9 mouse cellular contexts compared by ENCODE assay signal in the genomic region with DNA sequence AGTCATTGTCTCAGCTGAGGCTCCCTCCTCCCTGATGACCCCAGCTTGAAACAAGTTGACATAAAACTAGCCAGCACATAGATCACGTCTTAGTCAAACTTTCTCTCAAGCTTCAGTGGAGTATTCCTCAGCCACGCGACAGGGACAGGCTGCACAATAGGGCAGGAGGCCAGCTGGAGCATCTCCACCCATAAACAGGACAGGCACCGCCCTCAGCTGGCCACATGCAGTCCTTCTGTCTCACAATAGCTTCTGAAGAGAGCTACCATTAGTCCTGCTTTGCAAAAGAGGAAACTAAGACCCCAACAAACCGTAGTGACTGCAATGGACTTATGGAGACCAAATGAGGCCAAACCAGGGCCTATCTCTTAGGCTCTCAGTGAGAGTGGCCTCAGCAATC. TPM values are rescaled to one million over a fixed set of nuclear protein-coding genes. Genes with fewer than 3 reads are reported as not detected.
DNase-seq lines count a peak whose midpoint lies in the region; ATAC-seq lines count a peak whose summit lies in the region.
"Had no signal": no experiment of that assay in that cellular context is flagged by ENCODE, and none has a peak within 500 bp of the region (broad histone marks: within the 10 kb centered on the region; RNA-seq: fewer than 3 reads in every experiment).

No protein-coding gene starts in this region.

- H3K4me2 ChIP-seq in hindbrain, embryonic 13.5 days = no peak overlapping the region

- H3K9ac ChIP-seq in hindbrain, embryonic 13.5 days = no peak overlapping the region

- H3K4me1 ChIP-seq in hindbrain, embryonic 13.5 days (replicated peaks) = no peaks in the 10 kb centered on the region

- ATAC-seq in cerebellum, adult (ENCODE audit: insufficient number of reproducible peaks, low FRiP score, low TSS enrichment) = no peak
- ATAC-seq in megakaryocyte-erythroid progenitor cell, adult 5-6 weeks (replicated peaks; ENCODE audit: low FRiP score, low TSS enrichment, poor library complexity, severe bottlenecking) = peak; percentile 34; the same call in 1 of the 2 replicates
- no peak for ATAC-seq in hindbrain, embryonic 13.5 days (ENCODE audit: low FRiP score)

- H3K9me3 ChIP-seq in hindbrain, embryonic 13.5 days = no peaks in the 10 kb centered on the region

- 73% methylated on average over 5 of the region's 5 CpGs for WGBS in hindbrain, embryonic 13.5 days

- no peak overlapping the region for H3K27ac ChIP-seq in hindbrain, embryonic 13.5 days

- peak; percentile 40 for DNase-seq in cerebellum, adult 11-12 months
- DNase-seq in thymus, postnatal 14 days = peak; percentile 8
- DNase-seq in thymus, postnatal 36 days = no peak
- peak; percentile 51 for DNase-seq in kidney, adult 9 months
- DNase-seq in frontal cortex, postnatal 36 days (ENCODE audit: low spot score in 2 of 2) = no peak

- H3K36me3 ChIP-seq in hindbrain, embryonic 13.5 days = peaks cover 3% of the 10 kb centered on the region; the same call in 1 of the 2 replicates

- H3K4me3 ChIP-seq in hindbrain, embryonic 13.5 days = no peak overlapping the region

- no peaks in the 10 kb centered on the region for H3K27me3 ChIP-seq in hindbrain, embryonic 13.5 days

RNA-seq across cellular contexts. Expression of gene Treh, which starts 27.6 kb away (rescaled TPM):
- total RNA-seq in megakaryocyte-erythroid progenitor cell, adult 5-6 weeks (2014; fragmentation: Nextera tagmentation) = not detected in 2 replicates
- total RNA-seq in megakaryocyte-erythroid progenitor cell, adult 5-6 weeks (2017) = not detected in 2 replicates
- polyA plus RNA-seq in hindbrain, embryonic 13.5 days (2015; fragmentation: Nextera tagmentation; extraction: Ambion mirVana) = not detected in 2 replicates
- total RNA-seq: layer of hippocampus, adult 8-10 months had no signal

RNA-seq across cellular contexts. Expression of gene Ddx6, which starts 40.8 kb away (rescaled TPM):
- 73.6 and 92.1 TPM in 2 replicates for total RNA-seq in megakaryocyte-erythroid progenitor cell, adult 5-6 weeks (2014; fragmentation: Nextera tagmentation)
- total RNA-seq in megakaryocyte-erythroid progenitor cell, adult 5-6 weeks (2017) = 76.4 and 93.3 TPM in 2 replicates
- 26.1 and 28.2 TPM in 2 replicates for polyA plus RNA-seq in hindbrain, embryonic 13.5 days (2015; fragmentation: Nextera tagmentation; extraction: Ambion mirVana)

Comparison
In these comparisons a context has a peak if more than half of its experiments do, and no peak if none do; other contexts are left out.
1. DNase-seq: peak in cerebellum, adult 11-12 months (single experiment), thymus, postnatal 14 days (single experiment) and kidney, adult 9 months (single experiment); none in thymus, postnatal 36 days (0 of 2) and frontal cortex, postnatal 36 days (0 of 2).